Mouse (Mus musculus) lung, postnatal 0 days (tissue): ENCODE results near the gene Ntn4.

Source experiments
- CTCF ChIP-seq: IDR thresholded peaks from 2 replicates; pipeline ENCODE4 v1.5.1; 2016; ENCODE audit warnings: antibody characterized with exemption, mild to moderate bottlenecking
- EP300 ChIP-seq: IDR thresholded peaks from 2 replicates; pipeline ENCODE4 v1.6.1; 2016; ENCODE audit warnings: antibody characterized with exemption, mild to moderate bottlenecking, control low read depth

GRCm38 (mm10) chr10:93760429-93760828 is 119.9 kb downstream of the Ntn4 start:
- TF ChIP-seq CTCF = no peak
- no peak for TF ChIP-seq EP300
